Mouse (Mus musculus) retina, embryonic 14.5 days (tissue): ENCODE data around the gene Pigt.

Experiments
- DNase-seq: peaks from one replicate; pipeline ENCODE4 v3.0.0-alpha.2; 2015; ENCODE audit warnings: low spot score

Gene Pigt

GRCm38 (mm10) chr2:164520782-164521181 lies 23.5 kb downstream of the Pigt start:
- peak; percentile 27 for DNase-seq

GRCm38 (mm10) chr2:164521841-164522240 lies 24.5 kb downstream of the Pigt start:
- no peak for DNase-seq

GRCm38 (mm10) chr2:164522280-164522679 lies 25.0 kb downstream of the Pigt start:
- DNase-seq, result no peak

GRCm38 (mm10) chr2:164523301-164523773 lies 26.0 kb downstream of the Pigt start:
- DNase-seq, result no peak

- DNase-seq, result no peak
These were observed 31.2 kb downstream of the Pigt start for GRCm38 (mm10) chr2:164528557-164528956.

GRCm38 (mm10) chr2:164531169-164531568 lies 33.8 kb downstream of the Pigt start:
- DNase-seq, result peak; percentile 83

- DNase-seq, result no peak
These were observed 37.0 kb downstream of the Pigt start for GRCm38 (mm10) chr2:164534315-164534714.

GRCm38 (mm10) chr2:164537003-164537402 lies 39.7 kb downstream of the Pigt start:
- DNase-seq, result no peak

GRCm38 (mm10) chr2:164540652-164541427 lies 43.5 kb downstream of the Pigt start:
- DNase-seq, result no peak

- no peak for DNase-seq
These were observed 44.8 kb downstream of the Pigt start for GRCm38 (mm10) chr2:164542132-164542531.

GRCm38 (mm10) chr2:164542598-164542997 lies 45.3 kb downstream of the Pigt start:
- no peak for DNase-seq

GRCm38 (mm10) chr2:164543745-164544144 lies 46.4 kb downstream of the Pigt start:
- DNase-seq, result no peak

GRCm38 (mm10) chr2:164544454-164545097 lies 47.3 kb downstream of the Pigt start:
- DNase-seq, result no peak

- DNase-seq, result no peak
These were observed 52.0 kb downstream of the Pigt start for GRCm38 (mm10) chr2:164549338-164549737.

GRCm38 (mm10) chr2:164549963-164550894 lies 52.9 kb downstream of the Pigt start:
- DNase-seq, result peak; percentile 24

GRCm38 (mm10) chr2:164550895-164551269 lies 53.6 kb downstream of the Pigt start:
- no peak for DNase-seq

- DNase-seq, result no peak
These were observed 54.2 kb downstream of the Pigt start for GRCm38 (mm10) chr2:164551502-164551901.
